Mouse (Mus musculus) gastrocnemius, adult 8-10 months (tissue): ENCODE data around the gene Kcnq4. TPM values are rescaled to one million over a fixed set of nuclear protein-coding genes. Genes with fewer than 3 reads are reported as not detected.

Experiments used
- DNase-seq, 2 experiments: peaks; one replicate each; pipeline ENCODE4 v3.0.0; 2022; ENCODE audit warnings: low spot score in 2 of 2
- microRNA-seq: library from miRNA; unstranded; fragments of <30 nt; microRNA quantifications from one replicate; pipeline ENCODE4 v1.2.0, GENCODE M21; 2022
- total RNA-seq, 4 experiments: library from RNA; stranded (reverse); gene quantifications; 2 replicates each; pipeline ENCODE4 v1.2.4; 2022

Kcnq4 gene
- total RNA-seq, 4 experiments from 2014 or later: 11.1 to 21.9 (median 13.6) TPM

DNA sequence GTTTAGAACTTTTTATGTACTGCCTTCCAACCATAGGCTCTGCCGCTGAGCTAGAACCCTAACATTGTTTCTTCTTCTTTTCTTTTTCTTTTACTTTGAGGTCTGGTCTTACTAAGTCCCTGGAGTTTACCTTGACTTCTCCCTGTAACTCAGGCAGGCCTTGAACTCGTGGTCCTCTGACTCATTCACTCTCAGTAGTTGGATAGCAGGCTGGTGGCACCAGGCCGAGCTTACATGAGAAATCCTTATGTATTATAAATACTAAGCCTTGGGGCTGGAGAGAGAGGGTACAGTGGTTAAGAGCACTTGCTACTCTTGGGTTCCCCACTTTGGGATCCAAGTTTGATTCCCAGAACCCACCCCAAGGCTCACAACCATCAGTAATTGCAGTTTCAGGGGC, 74.8 kb downstream of the Kcnq4 start:
- no peak for DNase-seq

DNA sequence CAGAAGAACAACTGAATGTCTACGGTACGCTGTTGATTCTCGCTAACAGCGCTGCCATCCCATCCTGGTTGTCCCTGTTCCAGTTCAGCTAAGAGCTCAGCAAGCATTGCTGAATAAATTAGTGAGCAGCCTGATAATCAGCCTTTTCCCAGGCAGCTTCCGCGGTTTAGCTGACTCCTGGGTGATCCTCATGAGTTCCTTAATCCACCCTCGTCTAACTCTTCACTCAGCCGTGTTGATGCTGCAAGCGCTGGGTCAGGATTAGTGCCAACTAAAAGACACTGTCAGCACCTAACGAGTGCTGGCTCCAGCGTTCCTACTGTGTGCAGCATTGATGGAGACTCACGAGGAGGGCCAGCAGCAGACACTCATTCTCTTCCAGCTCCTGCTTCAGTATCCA, 77.4 kb downstream of the Kcnq4 start:
- DNase-seq: no peak

DNA sequence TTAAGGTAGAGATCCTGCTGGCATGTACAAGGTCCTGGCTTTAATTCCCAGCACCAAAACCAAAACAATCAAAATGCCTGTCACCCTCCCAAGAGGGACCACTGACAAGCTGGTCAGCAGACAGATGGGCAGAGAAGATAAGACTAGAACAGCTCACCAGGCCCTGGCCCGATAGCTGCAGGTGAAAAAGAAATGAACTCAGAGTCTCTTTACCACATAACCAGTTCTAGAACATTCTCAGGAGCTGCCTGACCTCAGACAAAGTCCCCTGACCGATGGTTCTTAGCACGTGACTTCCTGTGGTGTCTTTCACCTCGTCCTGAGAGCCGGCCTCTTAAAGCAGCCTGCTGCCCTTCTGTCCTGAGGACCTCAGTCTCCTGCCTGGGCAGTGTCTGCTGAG, 78.8 kb downstream of the Kcnq4 start:
- no peak for DNase-seq

DNA sequence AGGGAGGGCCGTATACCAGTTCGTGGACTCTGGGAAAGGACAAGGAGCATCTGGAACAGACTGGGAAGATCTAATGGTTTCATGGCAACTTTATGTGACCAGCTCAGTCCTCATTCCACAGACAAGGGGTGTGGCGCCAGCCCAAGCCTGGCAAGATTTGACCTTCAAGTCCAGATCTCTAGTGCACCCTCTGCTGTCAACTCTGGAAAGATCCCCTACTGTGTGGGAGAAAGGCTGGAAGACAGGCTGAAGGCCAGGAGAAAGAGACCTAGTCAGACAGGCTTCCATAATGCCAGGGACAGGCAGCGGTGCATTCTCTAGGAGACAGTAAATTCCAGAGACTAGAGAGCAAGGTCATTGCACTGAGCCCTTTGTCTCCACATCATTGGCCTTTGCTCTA, 79.9 kb downstream of the Kcnq4 start:
- DNase-seq: peak in 1 of 2 experiments; percentile 30

DNA sequence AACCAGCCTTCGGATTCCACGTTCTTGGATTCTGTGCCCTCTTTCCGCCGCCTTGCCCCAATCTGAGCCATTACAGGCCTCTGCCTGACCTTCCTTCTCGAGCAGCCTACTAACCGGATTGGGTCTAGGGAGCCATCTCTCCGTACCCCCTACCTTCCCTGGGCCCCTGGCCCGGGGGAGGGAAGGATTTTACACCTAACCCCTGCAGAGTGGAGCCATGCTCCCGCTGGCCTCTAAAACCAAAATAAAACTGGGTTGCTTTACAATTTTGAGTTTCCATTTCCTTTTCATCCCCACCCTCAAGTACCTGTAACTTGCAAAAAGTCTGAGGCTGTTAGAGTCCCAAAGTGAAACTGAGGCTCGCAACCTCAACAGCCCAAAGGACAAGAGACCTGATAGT, 80.9 kb downstream of the Kcnq4 start:
- no peak for DNase-seq

DNA sequence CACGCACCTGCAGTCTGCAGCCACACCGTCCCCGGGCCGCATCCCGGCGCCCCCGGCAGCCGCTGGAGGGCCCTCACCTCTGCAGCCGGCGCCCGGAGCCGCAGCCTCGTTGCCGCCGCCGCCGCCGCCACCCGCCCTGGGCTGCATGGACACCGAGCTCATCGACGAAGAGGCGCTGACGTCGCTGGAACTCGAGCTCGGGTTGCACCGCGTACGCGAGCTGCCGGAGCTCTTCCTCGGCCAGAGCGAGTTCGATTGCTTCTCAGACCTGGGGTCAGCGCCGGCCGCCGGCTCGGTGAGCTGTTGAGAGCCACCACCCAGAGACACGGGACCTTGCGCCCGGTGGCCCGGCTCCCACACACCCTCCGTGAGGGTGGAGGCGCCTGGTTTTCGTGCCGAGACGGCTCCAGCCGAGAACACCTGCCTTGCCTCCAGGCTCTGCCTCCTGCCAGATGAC, 81.3 kb downstream of the Kcnq4 start:
- peak; percentile 55 to 64 for DNase-seq

DNA sequence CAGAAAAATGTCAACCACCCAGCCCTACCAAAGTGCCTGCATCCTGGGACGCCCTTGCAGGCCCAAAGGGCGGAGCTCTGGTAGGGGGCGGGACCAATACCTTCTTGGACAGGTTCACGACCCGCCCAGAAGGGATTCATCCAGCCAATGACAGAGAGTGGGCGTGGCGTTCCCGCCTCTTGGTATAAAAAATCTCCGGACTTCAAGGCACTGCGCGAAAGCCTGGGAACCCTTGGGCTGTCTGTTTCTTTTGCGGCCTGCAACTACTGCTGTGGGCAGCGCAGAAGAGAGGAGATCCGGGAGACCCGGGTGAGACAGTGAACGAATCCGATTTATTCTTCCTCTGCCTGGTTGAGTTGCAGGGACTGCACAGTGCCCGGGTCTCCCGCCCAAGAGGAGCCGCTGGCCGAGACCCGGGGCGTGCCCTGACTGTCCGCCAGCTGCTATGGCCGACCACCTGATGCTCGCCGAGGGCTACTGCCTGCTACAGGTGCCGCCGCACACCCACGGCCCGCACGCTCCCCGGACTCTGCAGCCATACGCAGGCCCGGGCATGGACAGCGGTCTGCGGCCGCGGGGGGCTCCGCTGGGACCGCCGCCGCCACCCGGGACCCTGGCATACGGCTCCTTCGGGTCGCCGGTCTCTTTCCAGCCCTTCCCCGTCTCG, 81.9 kb downstream of the Kcnq4 start, which contains the start of gene Cited4:
Cited4 (plus strand) TSS at position 215 of the 667 bp plus-strand sequence.
- peak; percentile 83 to 88 for DNase-seq

DNA sequence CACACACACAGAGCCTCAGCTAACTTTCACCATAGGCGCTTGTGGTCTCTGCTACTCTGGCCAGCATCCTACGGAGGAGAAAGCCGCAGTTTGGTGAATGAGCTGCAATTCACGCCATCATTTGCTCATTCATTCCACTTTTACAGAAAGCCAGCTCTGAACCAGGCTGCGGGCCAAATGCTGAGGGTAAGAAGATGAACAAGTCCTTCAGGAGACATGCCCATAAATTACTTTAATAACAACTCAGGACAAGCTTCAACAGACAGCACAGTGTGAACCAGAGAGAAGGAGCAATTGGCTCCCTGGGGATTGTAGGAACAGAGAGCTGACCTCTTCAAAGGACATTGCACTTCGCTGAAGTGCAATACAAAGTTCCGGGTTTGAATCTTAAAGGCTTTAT, 82.6 kb downstream of the Kcnq4 start:
- DNase-seq: no peak

DNA sequence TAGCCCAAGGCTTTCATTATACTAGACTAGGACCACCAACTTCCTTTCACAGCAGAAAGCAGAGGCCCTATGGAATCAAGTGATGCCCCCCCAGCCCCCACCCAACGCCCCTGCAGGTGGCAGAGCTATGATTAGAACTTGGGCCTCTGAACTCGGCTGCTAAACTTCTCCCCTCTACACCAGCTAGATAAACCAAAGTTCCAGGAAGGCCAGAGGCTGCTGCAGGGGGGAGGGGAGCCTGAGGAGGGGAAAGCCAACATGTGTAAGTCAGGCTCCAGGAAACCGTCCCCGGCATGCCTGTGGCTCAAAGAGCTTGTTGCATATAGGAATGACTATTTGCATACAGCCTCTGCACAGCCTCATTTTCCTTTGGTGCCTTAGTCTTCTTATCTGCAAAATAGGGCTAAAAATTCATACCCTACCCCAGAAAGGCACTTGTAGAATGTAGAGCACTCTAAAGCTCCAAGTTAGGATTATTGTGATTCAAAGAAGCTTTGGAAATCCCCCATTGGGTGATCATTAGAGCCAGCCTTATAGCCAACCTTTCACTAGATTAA, 83.2 kb downstream of the Kcnq4 start:
- no peak for DNase-seq

DNA sequence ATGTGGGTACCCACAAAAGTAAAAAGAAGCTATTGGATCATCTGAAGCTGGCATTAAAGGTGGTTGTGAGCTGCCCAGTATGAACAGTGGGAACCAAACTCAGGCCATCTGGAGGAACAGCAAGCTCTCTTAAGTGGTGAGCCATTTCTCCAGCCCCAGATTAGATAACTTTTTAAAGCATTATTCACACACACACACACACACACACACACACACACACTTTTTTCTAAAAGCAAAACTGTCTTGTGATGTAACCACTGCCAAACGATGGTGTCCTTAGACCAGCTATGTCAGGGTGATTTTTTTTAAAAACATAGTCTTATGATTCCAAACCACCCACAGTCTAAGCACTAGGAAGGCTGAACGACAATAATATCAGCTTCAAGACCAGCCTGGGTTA, 83.8 kb downstream of the Kcnq4 start:
- no peak for DNase-seq

DNA sequence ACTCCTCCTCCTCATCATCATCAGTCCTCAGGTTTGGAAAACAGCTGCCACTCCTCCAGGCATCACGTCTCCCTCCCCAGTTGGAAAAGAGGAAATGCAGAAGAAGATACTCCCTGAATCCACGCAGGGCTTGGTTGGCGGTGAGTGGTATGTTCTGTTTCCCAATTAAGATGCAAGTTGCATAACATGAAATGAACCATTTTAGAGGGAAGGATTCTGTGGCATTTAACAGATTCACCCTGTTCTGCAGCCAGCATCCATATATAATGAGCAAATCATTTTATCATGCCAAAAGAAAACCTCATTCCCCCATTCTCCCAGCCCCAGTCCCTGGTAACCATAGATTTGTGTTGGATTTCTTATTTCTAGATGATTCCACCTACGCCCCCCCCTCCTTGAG, 87.9 kb downstream of the Kcnq4 start:
- no peak for DNase-seq

DNA sequence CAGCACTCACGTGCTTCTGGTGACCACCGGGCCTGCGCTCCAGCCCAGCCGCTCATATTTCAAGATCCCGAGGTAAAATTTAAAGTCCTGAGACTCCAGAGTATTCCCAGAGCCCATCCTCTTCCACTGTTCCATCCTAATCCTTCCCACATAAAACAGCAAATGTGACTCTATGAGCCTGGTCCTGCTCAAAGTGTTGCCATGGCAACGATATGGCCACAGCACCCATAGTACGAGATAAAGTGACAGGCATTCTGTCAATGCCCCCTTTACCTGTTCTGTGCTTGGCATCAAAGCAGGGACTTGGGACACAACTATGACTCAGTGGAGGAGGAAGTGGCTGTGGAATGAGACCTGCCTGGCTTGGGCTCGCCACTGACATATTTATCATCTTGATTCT, 92.5 kb downstream of the Kcnq4 start:
- no peak for DNase-seq

DNA sequence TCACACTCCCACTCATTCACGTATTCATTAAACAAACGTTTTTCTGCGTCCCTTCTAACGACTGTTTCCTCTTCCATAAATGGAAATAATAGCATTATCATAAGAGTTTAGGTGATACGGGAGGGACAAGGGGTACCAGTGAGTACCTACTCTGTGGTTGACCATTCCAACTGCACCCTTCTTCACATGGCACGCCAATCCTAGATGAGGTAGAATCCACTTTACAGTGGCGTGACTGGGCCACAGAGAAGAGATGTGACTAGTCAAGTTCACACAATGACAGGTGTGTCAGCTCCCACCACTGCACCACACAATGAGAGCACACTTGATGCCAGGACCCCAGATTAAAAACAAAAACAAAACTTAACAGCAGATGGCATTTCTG, 98.2 kb downstream of the Kcnq4 start:
- no peak for DNase-seq

DNA sequence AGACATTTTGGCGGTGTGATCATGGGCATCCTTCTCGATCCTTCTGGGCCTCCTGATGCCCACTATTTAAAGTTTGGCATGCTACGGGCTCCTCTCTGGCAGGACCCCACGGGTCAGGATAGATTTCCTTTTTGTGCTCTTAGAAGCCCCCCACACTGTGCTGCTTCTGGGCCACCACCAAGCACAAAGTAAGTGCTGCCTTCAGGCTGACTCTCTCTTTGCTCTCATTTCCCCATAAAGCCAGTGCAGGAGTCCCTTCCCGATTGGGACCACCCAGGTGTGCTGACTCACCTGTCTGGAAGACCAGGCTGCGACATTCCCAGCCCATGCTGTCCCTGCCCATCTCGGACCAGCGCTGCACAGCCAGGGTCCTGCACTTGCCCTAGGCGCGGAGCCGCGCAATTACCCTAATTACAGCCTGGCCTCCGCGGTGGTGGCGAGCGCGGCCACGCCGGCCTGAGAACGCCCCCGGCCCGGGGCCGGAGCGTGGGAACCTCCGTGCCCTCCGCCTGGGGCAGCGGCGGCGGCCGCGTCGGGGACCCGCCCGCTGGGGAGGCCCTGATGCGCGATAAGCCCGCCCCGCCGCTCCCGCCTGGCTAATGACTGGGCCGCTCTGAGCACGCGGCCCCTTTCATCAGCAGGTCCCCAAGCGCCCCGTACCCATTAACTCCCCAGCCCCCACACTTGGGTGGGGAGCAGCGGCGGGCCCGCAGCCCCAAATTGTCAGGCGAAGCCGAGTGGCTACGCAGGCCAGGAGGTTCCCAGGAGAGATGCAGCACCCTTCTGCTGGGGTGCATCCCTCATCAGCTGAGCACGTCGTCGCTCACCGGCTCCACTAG, 98.8 kb downstream of the Kcnq4 start:
- DNase-seq: no peak

Small RNA genes within 50 kb of the gene (microRNA-seq; reads per million reads assigned to microRNA genes)
- gene Mir30c-1 (134 reads per million, percentile 55 among the genes with 10 or more reads in this experiment), gene Mir30e (not detected), gene Mir30f (not detected)

Other genes with a start within 250 kb of the Kcnq4 start
- gene Slfnl1, start 216.4 kb downstream of the Kcnq4 start, total RNA-seq: under 1 TPM in 2 of 4 experiments, not detected in 2; 0.24 to 0.27 TPM
- gene Ctps, start 178.3 kb downstream of the Kcnq4 start, total RNA-seq: 10 to 100 TPM; 13.2 to 14.6 (median 13.9) TPM
- gene Gm8439, start 159.9 kb downstream of the Kcnq4 start, total RNA-seq: not detected
- gene Cited4, start 82.0 kb downstream of the Kcnq4 start, total RNA-seq: 10 to 100 TPM in 3 of 4 experiments, 1 to 10 TPM in 1; 6.1 to 27.5 (median 16.1) TPM
- 10 to 100 TPM; 38.3 to 42.7 (median 38.3) TPM for gene Nfyc, start 83.0 kb upstream of the Kcnq4 start, total RNA-seq
- gene Rims3, start 106.2 kb upstream of the Kcnq4 start, total RNA-seq: under 1 TPM in 2 of 4 experiments, not detected in 2; 0.02 to 0.11 TPM
- gene Exo5, start 176.4 kb upstream of the Kcnq4 start, total RNA-seq: 1 to 10 TPM in 3 of 4 experiments, under 1 TPM in 1; 0.87 to 2.8 (median 1.5) TPM
- under 1 TPM in 3 of 4 experiments, not detected in 1; 0.24 to 0.43 (median 0.24) TPM for gene Zfp69, start 203.1 kb upstream of the Kcnq4 start, total RNA-seq